ENCODE assay signal across 23 mouse cellular contexts in genomic region chr10:20798400-20798799, GRCm38 (mm10).
DNase-seq lines count a peak whose midpoint lies in the region; ATAC-seq and TF ChIP-seq lines count a peak whose summit lies in the region.
"Had no signal": no experiment of that assay in that cellular context is flagged by ENCODE, and none has a peak within 500 bp of the region (broad histone marks: within the 10 kb centered on the region; RNA-seq: fewer than 3 reads in every experiment).

No protein-coding gene starts in this region.

- H3K9ac ChIP-seq in liver, embryonic 13.5 days = no peak overlapping the region
- no peak overlapping the region for H3K9ac ChIP-seq in liver, postnatal 0 days (replicated peaks)
- no peak overlapping the region for H3K9ac ChIP-seq in forebrain, embryonic 13.5 days
- H3K9ac ChIP-seq: embryonic facial prominence, embryonic 15.5 days; forebrain, embryonic 12.5 days; forebrain, postnatal 0 days; heart, embryonic 13.5 days; hindbrain, embryonic 15.5 days had no signal

- TF ChIP-seq CTCF in liver, postnatal 0 days (IDR thresholded peaks at IDR 0.05; ENCODE audit: low read depth) = no peak

- WGBS in liver, embryonic 13.5 days (ENCODE audit: insufficient replicate concordance) = 25% methylated on average over 2 of the region's 2 CpGs
- 54% methylated on average over 2 of the region's 2 CpGs for WGBS in liver, postnatal 0 days (ENCODE audit: insufficient replicate concordance)
- WGBS in forebrain, embryonic 13.5 days = 88% methylated on average over 2 of the region's 2 CpGs

- DNase-seq in c-Kit-positive CD71-positive TER-119-positive erythroid progenitor cells, embryonic 14.5 days (ENCODE audit: low spot score) = peak; percentile 15
- DNase-seq in liver, embryonic 13.5 days = peak; percentile 38
- no peak for DNase-seq in liver, postnatal 0 days
- DNase-seq in cerebellum, adult 11-12 months = no peak
- DNase-seq in ovary, adult 18-20 months (ENCODE audit: low spot score) = no peak
- no peak for DNase-seq in embryo, embryonic 10 days (ENCODE audit: low spot score)
- DNase-seq: adrenal gland, postnatal 25 days; cerebellum, adult 11 months; cerebellum, adult 9-11 months; cerebellum, postnatal 36 days; embryo, embryonic 11 days; forebrain, postnatal 0 days; gastrocnemius, postnatal 14 days; heart, postnatal 36 days had no signal

- H3K36me3 ChIP-seq in liver, embryonic 13.5 days = no peaks in the 10 kb centered on the region
- no peaks in the 10 kb centered on the region for H3K36me3 ChIP-seq in liver, postnatal 0 days (replicated peaks; ENCODE audit: insufficient read depth, low read length)
- H3K36me3 ChIP-seq in forebrain, embryonic 13.5 days (ENCODE audit: poor library complexity, severe bottlenecking) = no peaks in the 10 kb centered on the region
- H3K36me3 ChIP-seq: embryonic facial prominence, embryonic 15.5 days; forebrain, embryonic 12.5 days; heart, embryonic 13.5 days; hindbrain, embryonic 15.5 days had no signal

- no peaks in the 10 kb centered on the region for H3K9me3 ChIP-seq in liver, embryonic 13.5 days (replicated peaks)
- H3K9me3 ChIP-seq in liver, postnatal 0 days (ENCODE audit: low read length) = no peaks in the 10 kb centered on the region
- H3K9me3 ChIP-seq in forebrain, embryonic 13.5 days (replicated peaks) = no peaks in the 10 kb centered on the region
- H3K9me3 ChIP-seq: embryonic facial prominence, embryonic 15.5 days; forebrain, embryonic 12.5 days; heart, embryonic 13.5 days; hindbrain, embryonic 15.5 days had no signal

- ATAC-seq in erythroid progenitor cell, adult 5-6 weeks (replicated peaks; ENCODE audit: low FRiP score, poor library complexity, severe bottlenecking) = peak; percentile 74
- peak; percentile 98 for ATAC-seq in liver, embryonic 13.5 days (ENCODE audit: low read depth)
- ATAC-seq in liver, postnatal 0 days = peak; percentile 41; the same call in 1 of the 2 replicates
- ATAC-seq in forebrain, embryonic 13.5 days = no peak
- ATAC-seq: activated CD4-positive, CD25-positive, alpha-beta regulatory T cell, adult 4 months; forebrain, postnatal 0 days; Patski had no signal

- H3K27ac ChIP-seq in liver, embryonic 13.5 days = peak overlapping the region; percentile 47
- H3K27ac ChIP-seq in liver, postnatal 0 days (ENCODE audit: low read depth) = no peak overlapping the region
- no peak overlapping the region for H3K27ac ChIP-seq in forebrain, embryonic 13.5 days
- H3K27ac ChIP-seq: embryonic facial prominence, embryonic 15.5 days; forebrain, embryonic 12.5 days; heart, embryonic 13.5 days; hindbrain, embryonic 15.5 days had no signal

- peaks cover 18% of the 10 kb centered on the region for H3K4me1 ChIP-seq in liver, embryonic 13.5 days (replicated peaks)
- H3K4me1 ChIP-seq in liver, postnatal 0 days (ENCODE audit: insufficient read depth) = no peaks in the 10 kb centered on the region
- no peaks in the 10 kb centered on the region for H3K4me1 ChIP-seq in forebrain, embryonic 13.5 days
- H3K4me1 ChIP-seq: embryonic facial prominence, embryonic 15.5 days; forebrain, embryonic 12.5 days; hindbrain, embryonic 15.5 days had no signal

- no peaks in the 10 kb centered on the region for H3K27me3 ChIP-seq in liver, embryonic 13.5 days
- H3K27me3 ChIP-seq in liver, postnatal 0 days (ENCODE audit: insufficient read depth, low read length) = no peaks in the 10 kb centered on the region
- H3K27me3 ChIP-seq in forebrain, embryonic 13.5 days = no peaks in the 10 kb centered on the region
- H3K27me3 ChIP-seq: CH12.LX; embryonic facial prominence, embryonic 15.5 days; forebrain, embryonic 12.5 days; heart, embryonic 13.5 days; hindbrain, embryonic 15.5 days; Patski had no signal

- H3K4me2 ChIP-seq in liver, embryonic 13.5 days = no peak overlapping the region
- no peak overlapping the region for H3K4me2 ChIP-seq in liver, postnatal 0 days (ENCODE audit: low read depth, low read length)
- no peak overlapping the region for H3K4me2 ChIP-seq in forebrain, embryonic 13.5 days
- H3K4me2 ChIP-seq: embryonic facial prominence, embryonic 15.5 days; forebrain, embryonic 12.5 days; heart, embryonic 13.5 days; hindbrain, embryonic 15.5 days had no signal

- peak; percentile 87 for TF ChIP-seq EP300 in liver, postnatal 0 days (IDR thresholded peaks at IDR 0.05; ENCODE audit: low read depth)

- H3K4me3 ChIP-seq in liver, embryonic 13.5 days (replicated peaks) = no peak overlapping the region
- no peak overlapping the region for H3K4me3 ChIP-seq in liver, postnatal 0 days (ENCODE audit: low read depth, low read length)
- H3K4me3 ChIP-seq in forebrain, embryonic 13.5 days = no peak overlapping the region
- H3K4me3 ChIP-seq: embryonic facial prominence, embryonic 15.5 days; forebrain, embryonic 12.5 days; heart, embryonic 13.5 days; hindbrain, embryonic 15.5 days had no signal

Comparison
In these comparisons a context has a peak if more than half of its experiments do, and no peak if none do; other contexts are left out.
1. DNase-seq: peak in c-Kit-positive CD71-positive TER-119-positive erythroid progenitor cells, embryonic 14.5 days (single experiment) and liver, embryonic 13.5 days (single experiment); none in liver, postnatal 0 days (single experiment), cerebellum, adult 11-12 months (single experiment), ovary, adult 18-20 months (single experiment) and embryo, embryonic 10 days (single experiment).